Mouse (Mus musculus) MEL-GATA-1-ER (cell line): ENCODE data around the gene Ccdc114.
A peak's percentile ranks its signal among the peaks of the same experiment; 100 is the strongest.
"Not testable (repeated sequence)": the region's sequence is repeated elsewhere in the genome, so short reads cannot be mapped to it uniquely, and the experiment has no call there.

Experiments used
- DNase-seq: peaks from one replicate; pipeline ENCODE4 v3.0.0-alpha.2; 2012; ENCODE audit warnings: low read depth; ENCODE audit errors: extremely low read depth

The Ccdc114 gene

DNA sequence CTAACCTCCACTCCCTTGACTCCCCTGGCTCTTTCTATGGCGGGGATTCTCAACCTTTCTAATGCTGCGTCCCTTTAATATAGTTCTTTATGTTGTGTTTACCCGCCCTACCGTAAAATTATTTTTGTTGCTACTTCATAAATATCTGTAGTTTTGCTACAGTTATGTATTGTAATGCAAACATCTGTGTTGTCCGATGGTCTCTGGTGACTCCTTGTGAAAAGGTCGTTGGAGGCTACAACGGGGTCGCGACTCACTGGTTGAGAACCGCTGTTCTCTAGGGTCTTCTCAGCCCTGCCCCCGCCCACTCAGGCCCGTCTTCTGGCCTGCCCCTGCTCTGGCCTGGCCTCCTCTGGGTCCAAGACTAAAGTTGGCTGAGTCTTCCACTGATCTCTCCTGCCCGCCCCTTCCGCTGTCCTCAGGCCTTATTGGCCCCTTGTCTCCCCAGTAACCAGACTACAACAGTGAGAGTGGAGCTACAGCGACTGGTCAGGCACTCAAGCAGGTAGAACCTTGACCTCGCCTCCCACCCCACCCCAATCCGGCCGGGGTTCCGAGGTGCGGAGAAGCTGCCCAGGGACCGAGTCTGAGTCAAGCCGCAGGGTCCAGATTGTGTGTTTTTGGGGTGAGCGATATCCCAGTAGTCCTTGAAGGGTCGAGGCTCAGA lies at the start of gene Ccdc114:
Gene Ccdc114 (plus strand): TSS at position 311 of the 667 bp plus-strand sequence.
- no peak for DNase-seq

DNA sequence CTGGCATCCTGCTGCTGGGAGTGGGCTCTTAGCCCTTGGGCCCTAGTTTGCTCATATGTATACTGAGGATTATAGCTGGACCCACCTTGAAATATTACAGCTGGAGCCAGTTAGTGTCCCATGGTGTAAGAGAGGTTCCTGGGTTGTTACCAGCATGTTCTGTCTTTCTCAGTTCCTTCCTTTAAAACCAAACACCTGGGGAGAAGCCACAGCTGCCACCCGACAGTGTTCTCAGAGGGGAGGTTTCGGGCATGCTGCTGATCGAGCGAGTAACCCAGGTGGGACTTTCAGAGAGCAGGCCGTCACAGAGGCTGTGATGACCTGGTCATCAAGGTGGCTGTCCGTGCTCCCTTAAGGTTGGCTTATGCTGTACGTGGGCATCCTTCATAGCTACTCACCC lies 47.0 kb upstream of the Ccdc114 start:
- no peak for DNase-seq

DNA sequence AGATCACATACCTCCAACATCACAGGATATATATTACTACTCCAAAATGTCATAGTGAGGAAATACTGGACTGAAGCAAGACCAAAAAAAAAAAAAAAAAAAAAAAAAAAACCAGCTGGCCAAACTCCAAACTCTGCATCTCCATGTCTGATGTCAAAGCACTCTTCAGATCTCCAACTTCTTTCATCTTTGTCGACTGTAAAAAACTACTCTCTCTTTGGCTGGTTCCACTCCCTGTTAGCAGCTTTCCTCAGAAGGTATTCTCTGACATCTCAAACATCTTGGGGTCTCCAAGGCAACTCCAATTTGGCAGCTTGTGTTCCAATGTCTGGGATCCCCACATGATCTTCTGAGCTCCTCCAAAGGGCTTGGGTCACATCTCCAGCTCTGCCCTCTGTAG lies 45.6 kb upstream of the Ccdc114 start, which contains the start of gene Grin2d:
Gene Grin2d (minus strand): TSS at position 101 of the 400 bp plus-strand sequence.
- not testable (repeated sequence) for DNase-seq

DNA sequence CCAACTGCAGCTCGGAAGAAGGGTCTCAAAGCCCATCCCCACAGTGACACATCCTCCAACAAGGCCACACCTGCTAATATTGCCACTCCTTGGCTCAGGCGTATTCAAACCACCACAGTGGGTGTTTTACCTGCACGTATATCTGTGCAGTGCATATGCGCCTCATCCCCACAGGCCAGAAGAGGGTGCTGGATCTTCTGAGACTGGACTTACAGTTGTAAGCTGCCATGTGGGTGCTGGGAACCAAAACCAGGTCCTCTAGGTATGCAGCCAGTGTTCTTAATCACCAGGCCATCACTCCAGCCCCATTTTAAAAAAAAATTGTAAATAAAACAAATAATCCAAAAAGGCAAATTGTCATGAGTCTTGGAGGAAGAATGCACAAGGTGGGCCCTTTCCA lies 43.3 kb upstream of the Ccdc114 start:
- DNase-seq, result no peak

DNA sequence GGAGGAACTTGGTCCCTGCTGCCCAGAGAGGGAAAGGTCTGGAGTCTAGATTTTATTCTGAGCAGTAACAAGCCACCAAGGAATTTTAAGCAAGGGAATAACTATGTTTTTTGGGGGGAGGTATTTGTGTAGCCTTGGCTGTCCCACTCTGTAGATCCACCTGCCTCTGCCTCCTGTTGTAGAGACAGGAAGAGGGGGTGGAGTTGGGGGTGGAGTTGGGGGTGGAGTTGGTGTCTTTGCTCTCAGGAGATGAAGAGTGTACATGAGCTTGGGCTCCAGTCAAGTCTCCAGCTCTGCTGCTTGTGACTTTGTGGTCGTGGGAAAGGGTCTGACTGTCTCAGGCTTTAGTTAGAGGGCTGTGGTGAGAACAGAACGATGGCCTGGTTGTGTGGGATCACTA lies 42.9 kb upstream of the Ccdc114 start:
- no peak for DNase-seq

DNA sequence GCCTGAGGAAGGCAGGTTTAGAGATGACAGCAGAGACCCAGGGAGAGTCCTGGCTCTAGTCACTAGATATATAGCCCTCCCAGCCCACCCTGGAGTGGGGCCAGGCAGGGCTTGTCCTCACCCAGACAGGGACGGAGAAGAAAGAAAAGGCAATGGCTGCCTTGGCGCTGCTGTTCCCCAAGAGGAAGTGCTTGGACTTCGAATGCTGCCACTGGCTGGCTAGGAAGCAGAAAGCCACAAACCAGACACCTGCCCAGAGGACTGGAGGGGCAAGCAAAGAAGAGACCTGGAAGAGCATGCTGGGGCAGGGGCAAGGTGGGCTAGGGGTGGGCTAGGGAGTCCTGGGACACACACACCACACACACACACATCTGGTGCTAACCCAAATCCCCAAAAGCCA lies 36.6 kb upstream of the Ccdc114 start:
- no peak for DNase-seq

DNA sequence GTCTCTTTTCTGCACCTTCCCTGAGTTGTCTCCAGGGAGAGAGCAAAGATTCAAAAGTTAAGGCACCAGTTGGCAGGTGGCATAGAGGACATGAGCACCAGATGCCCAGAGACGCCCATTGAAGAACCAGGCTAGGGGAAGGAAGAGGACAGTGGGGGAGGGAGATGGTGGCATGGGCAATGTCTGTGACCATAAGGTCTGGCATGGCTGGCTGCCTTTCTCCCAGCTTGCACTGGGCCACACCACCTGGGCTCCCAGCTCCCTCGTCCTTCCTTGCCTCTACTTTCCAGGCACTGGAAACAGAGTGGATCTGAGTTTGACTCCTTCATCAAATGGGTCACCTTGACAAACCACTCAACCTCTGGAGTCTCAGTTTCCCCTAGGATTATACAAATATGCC lies 31.2 kb upstream of the Ccdc114 start:
- DNase-seq, result no peak

DNA sequence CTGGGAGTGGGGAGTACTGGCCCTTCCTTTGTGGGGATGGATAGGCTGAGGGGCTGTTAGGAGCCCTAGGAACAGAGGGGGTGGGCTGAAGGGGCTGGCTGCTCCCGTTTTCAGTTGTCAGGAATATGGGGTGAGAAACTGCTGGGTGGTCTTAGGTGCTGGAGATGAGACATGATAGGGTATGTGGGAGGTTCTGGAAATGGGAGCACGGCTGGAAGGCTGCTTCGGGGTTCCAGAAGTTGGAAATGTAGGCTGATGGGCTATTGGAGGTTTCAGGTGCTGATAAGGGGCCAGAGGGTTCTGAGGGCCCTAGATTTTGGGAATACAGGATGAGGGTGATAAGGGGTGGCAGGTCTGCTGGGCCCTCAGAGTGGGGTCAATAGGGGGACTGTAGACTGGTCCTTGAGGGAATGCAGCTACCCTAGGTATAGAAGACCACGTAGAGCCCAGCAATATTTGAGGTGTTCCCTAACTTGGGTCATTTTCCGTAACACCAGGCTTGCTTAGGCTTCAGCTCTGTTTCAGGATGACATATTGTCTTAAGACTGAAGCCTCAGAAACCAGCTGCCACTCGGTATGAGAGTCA lies 27.8 kb upstream of the Ccdc114 start:
- no peak for DNase-seq

DNA sequence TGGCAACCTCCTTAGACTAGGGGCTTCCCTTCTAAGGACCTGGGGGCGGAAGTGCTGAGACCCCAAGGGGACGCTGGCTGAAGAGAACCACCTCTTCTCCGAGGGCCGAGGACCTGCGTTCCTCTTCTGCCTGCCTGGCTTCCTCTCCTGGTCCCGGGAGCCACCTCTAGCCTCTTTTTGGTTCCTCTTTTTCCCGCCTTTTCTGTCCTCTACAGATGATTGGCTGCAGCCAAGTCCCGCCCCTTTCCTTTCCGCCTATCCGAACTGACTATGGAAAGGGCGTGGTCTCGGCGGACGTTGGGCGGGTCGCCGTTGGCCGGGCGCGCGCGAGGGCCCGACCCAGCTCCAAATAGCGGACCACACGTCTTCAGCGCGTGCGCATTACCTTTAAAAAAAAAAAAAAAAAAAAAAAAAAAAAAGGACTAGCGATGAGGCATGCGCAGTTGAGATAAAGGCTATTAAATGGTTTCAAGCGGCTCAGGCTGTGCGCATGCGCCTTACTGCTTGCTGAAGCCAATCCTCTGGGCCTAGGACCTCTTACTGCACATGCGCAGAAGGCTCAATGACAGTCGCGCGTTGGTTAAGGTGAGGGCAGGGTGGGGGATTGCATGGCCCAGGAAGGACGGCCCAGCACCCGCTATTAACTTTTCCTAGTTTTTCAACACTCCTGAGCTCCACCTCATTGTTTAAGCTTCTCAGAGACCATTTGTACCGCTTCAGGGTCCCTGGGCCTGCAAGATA lies 27.2 kb upstream of the Ccdc114 start, which contains the start of the genes Syngr4 and Tmem143:
Gene Syngr4 (minus strand): TSS at position 198 of the 741 bp plus-strand sequence.
Gene Tmem143 (plus strand): TSS at position 425 of the 741 bp plus-strand sequence.
- DNase-seq, result peak; percentile 96

DNA sequence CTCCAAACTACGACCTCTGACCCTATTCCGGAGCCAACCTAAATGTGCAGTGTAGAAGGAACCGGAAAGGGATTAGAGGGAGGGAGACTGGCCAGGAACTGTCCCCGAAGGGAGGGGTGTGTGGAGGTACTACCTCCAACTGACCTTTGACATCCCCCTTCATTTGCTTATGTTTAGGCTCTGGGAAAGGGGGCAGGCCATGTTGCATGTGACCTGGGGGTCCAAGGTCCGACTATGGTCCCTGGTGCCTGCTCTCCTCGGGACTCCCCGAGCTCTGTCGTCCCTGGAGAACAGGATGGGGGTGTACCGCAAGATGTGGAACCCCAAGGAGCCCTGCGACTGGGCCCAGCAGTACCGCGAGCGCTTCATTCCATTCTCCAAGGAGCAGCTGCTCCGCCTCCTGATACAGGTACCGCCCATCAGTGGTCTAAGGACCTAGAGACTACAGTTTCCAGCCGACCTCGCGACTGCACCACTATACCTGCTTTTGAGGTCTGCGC lies 26.6 kb upstream of the Ccdc114 start:
- peak; percentile 64 for DNase-seq

DNA sequence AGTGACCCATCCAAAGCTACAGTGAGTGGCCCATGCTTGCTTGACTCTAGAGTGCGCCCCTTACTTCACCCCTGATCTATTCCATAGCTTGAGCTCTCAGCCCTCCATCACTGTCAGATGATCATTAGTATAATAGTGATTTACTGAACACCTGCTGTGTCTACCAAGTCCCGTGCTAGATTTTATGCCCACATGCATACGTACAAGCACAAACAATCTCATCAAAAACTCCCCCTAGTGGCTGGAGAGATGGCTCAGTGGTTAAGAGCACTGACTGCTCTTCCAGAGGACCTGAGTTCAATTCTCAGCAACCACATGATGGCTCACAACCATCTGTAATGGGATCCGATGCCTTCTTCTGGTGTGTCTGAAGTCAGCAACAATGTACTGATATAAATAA lies 25.7 kb upstream of the Ccdc114 start:
- peak; percentile 46 for DNase-seq

DNA sequence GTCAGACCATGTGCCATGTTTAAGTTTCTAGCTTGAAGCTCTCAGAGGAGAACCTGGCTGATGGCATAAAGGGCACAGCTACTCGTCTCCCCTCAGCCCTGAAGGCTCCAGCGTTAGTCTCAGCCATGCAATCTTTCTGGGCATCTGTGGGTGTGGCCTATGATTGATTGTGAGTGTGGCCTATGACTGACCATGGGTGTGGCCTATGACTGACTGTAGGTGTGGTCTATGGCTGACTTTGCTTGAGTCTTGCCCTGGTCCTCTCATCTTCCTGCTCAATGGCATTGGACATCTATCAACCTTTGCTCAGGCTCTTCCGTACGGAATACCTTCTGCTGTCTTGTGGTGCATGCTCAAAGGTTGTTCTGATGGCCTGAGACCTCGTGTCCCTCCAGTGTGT lies 22.3 kb upstream of the Ccdc114 start:
- DNase-seq, result no peak

DNA sequence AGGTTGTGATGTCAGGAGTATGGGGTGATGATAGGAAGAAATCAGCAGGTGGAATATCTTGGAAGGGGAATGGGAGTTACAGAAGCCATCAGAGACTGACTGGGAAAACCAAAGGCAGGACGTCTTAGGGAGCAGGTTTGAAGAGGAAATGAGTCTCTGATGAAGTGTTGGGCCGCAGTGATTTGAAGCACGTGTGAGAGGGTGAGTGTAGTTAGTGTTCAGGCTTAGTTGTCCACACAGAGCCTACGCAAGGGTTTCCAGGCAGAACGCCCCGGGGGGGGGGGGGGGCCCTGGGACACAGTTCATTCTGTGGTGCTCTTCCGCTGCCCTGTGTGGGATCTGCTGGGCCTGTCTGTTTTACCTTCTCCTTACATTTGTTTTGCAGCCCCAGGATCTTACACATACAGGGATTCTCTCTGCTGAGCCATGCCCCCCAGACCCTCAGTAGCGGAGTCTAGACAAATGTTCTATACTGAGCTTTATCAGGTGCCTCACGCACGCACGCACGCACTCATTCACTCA lies 21.3 kb upstream of the Ccdc114 start:
- no peak for DNase-seq

DNA sequence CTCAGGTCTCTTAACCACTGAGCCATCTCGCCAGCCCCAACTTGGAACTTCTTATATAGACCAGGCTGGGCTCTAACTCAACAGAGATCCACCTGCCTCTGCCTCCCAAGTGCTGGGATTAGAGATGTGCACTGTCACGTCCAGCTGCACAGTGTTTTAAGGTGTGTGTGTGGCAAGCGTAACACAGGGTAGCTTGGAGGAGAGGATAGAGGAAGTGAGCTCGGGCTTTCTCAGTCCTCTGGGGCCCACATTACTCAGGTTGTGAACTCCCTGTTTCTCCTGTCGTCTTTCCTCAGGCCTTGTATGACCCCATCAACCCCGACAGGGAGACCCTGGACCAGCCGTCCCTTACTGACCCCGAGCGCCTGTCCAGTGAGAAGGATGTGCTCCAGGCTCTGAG lies 17.2 kb upstream of the Ccdc114 start:
- DNase-seq, result no peak

DNA sequence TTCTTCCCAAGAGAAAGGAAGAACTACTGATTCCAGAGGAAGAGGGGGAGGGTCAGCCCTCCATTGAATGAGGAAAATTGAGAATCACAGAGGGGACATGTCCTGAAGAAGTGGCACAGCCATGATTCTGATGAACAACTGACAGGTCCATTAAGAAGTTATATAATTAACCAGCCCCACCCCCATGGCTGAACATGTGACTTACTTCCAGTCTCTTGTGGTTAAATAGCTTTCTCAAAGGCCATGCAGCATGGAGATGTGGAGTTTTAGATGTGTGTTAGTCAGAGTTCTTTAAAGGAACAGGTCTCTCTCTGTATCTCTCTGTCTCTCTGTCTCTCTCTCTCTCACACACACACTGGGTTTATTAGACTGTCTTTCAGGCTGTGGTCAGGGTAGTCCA lies 15.5 kb upstream of the Ccdc114 start:
- no peak for DNase-seq

DNA sequence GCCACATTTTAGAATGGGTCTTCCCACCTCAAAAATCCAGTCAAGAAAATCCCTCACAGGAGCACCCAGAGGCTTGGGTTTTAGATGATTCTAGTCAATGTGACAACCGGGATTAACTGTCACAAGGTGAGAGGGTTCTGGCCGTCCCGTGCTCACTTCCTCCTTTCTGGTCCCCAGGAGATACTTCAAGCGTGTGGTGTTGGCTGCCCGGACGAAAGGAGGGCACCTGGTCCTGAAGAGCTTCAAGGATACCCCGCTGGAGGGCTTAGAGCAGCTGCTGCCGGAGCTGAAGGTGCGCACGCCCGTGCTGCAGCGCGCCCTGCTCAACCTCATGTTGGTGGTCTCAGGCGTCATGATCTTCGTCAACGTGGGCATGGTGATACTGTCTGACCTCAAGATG lies 14.7 kb upstream of the Ccdc114 start:
- no peak for DNase-seq

DNA sequence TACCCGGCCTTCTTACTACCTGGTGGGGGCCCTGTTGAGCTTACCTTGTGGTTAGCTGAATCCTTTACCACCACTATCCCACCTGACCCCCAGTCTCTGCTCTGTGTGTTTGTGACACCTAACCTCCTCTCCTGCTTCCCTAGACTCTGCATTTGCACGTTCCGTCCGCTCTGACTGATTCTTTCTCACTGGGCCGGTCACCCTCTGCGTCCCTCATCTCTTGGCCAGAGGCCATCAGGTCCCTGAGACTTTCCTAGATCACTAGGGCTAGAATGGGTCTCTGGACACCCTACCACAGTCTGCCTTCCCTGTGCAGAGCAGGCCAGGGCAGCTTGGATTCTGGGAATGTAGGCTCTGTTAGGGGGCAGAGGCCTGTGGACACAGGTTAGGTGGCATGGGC lies 9.8 kb upstream of the Ccdc114 start:
- no peak for DNase-seq

DNA sequence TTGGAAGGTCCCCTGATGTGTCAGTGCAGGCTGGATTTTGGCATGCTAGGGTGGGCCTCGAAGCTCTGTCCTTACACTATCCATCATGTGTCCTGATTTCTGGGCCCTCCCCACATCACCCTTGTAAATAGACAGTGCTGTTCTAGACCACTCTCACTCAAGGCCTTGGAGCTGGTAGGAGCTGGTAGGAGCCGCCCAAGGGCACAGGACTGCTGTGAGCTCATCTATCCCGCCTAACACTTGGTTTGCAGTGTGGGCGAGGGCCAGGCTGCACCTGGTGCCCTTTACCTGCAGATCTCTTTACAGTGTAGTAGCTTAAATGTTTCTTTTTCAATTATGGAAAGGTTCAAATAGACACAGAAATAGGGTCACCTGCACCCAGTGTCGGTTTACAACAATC lies 8.9 kb upstream of the Ccdc114 start:
- DNase-seq, result no peak

DNA sequence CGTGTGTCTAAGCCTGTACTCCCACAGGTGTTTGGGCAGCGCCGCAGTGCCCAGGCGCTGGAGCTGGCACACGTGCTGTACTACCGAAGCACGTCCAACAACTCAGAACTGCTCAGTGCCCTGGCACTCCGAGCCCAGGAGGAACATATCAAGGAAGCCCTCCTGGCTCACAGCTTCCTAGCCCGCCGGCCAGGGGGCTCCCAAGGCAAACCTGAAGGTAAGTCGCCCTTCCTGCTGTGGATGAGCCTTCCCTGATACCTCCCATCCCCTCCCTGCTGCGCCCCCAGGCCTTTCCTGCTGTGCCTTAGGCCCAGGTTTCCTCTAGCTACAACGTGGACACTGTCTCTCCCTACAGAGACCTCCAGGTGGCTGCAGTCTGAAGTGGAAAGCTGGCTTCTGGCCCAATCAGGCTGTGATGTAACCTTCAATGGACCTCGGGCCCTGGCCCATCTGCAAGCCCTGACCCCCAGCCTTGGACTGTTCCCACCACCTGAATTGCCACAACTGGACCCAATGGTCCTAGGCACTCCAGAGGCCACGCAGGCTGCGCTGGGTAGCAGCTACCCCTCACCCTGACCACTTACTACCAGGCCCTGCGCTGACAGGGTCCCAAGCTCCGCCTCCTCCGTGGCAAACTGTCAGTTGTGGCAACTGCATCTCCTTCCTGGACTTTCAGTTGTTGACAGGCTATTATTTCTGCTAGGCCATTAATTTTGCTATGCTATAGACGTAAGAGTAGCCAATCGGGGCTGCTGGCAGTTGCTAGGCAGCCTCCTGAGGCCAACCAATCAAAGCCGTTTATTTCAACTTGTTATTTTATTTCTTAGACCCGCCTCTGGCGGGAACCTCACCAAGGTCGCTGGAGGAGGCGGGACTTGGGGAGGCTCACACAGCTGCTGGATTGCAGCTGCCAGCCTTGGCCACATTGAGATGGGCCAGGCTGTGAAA lies 7.5 kb upstream of the Ccdc114 start:
- no peak for DNase-seq

DNA sequence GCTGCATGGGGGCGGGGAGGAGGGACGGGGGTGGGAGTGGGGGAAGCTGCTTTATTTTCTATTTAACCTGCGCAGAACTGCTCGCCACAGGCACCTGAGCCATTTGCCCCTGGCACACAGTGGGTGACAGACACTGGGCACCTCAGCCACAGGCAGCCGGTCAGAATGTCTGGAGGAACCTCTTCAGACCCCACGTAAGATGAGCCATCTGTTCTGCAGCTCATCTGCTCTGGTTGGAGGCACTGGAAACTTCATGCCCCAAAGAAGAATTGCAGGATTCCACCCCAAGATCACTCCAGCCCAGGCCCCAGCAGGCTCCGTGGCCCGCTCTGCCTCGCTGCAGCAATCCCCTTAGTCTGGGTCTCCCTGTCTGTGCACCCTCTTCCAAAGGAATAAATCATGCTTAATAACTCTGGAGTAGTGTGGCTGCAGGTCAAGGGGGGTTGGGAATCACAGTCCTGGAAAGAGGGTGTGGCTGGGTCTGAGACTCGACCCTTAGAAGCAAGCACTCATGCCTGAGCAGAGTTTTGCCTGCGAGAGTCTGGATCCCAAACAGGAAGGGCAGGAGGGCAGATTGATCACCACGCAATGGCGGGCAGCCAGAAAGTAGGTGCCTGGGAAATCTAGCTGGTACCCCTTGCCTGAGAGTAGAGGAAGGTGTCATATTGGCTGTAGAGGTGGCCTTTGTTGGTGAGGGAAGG lies 6.7 kb upstream of the Ccdc114 start:
- no peak for DNase-seq
